Mouse (Mus musculus) cortical plate, adult 2 months (tissue): ENCODE results near the gene St5. TPM values are rescaled to one million over a fixed set of nuclear protein-coding genes. Genes with fewer than 3 reads are reported as not detected.
A peak's percentile ranks its signal among the peaks of the same experiment; 100 is the strongest.

Experiments used
- H3K27ac ChIP-seq: fragments of 200-500 bp; 2 replicates; pipeline ENCODE4 v1.5.1; 2012; ENCODE audit warnings: low read length, control low read depth, inconsistent platforms; ENCODE audit not compliant: insufficient read depth
- H3K4me1 ChIP-seq: fragments of 200-500 bp; 2 replicates; pipeline ENCODE4 v1.6.1; 2011; ENCODE audit warnings: low read length; ENCODE audit not compliant: control insufficient read depth, insufficient read depth
- H3K4me3 ChIP-seq: fragments of 200-500 bp; 2 replicates; pipeline ENCODE4 v1.5.1; 2011; ENCODE audit warnings: mild to moderate bottlenecking, low read length, control low read depth; ENCODE audit not compliant: insufficient read depth
- CTCF ChIP-seq: fragments of 200-500 bp; IDR thresholded peaks from 2 replicates; pipeline ENCODE4 v1.5.1; 2011; ENCODE audit warnings: mild to moderate bottlenecking, control low read depth, low read length; ENCODE audit not compliant: insufficient read depth; ENCODE audit errors: extremely low read depth
- POLR2A ChIP-seq: fragments of 200-500 bp; IDR thresholded peaks from 2 replicates; pipeline ENCODE4 v1.6.1; 2011; ENCODE audit warnings: mild to moderate bottlenecking, low read length, control low read depth; ENCODE audit not compliant: insufficient read depth; ENCODE audit errors: extremely low read depth
- polyA plus RNA-seq: library from polyadenylated mRNA; depleted of rRNA; stranded (reverse); fragments of >200 nt; gene quantifications from 2 replicates; pipeline ENCODE4 v1.2.3, GENCODE M21; 2012

The St5 gene
- polyA plus RNA-seq, 1 experiment, result 18.3 TPM

DNA sequence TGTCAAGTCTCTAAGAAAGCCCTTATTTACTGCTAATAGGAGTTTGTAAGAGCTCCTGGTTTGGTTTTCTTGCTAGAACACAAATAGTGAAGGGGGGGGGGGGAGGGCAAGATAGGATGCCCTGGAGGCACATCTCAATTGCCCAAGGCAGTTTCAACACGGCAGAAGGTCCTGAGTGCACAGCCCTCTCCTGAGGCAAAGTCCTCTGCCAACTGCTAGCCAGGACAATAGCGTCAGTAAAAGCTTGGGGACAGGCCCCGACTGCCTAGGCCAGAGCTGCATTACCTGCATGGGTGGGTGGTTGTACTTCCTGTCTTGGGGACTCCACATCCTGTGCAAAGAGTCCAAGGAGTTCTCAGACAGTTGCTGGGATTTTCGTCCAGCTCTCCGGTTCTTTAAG lies 158.6 kb downstream of the St5 start:
- TF ChIP-seq POLR2A, result no peak
- TF ChIP-seq CTCF, result no peak
- no peak overlapping the region for H3K4me3 ChIP-seq
- no peak overlapping the region for H3K27ac ChIP-seq
- 0 out of 2 replicates have a peak, but pooled peaks cover 4% of the 10 kb centered on the region for H3K4me1 ChIP-seq

DNA sequence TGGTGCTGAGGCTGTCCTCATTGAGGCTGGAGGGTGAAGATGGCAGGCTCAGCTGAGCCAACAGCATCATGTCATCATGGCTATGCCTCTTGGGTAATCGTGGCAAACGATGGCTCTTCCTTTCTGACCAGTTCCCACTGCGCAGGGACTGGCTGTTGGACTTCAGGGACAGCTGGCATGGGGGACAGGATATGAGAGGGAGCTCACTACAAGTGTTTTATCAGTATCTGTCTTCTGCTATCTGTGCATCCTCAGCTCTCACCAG lies 161.1 kb downstream of the St5 start:
- TF ChIP-seq CTCF (no peak), POLR2A (no peak)
- H3K4me3 ChIP-seq, result no peak overlapping the region
- H3K27ac ChIP-seq, result no peak overlapping the region; the same call in 1 of the 2 replicates
- 0 out of 2 replicates have a peak, but pooled peaks cover 4% of the 10 kb centered on the region for H3K4me1 ChIP-seq

- H3K4me1 ChIP-seq, result 0 out of 2 replicates have a peak, but pooled peaks cover 4% of the 10 kb centered on the region
- TF ChIP-seq POLR2A, result no peak
- TF ChIP-seq CTCF, result no peak
- no peak overlapping the region; the same call in 1 of the 2 replicates for H3K27ac ChIP-seq
Observed at GRCm38 (mm10) chr7:109541609-109542363, 161.6 kb downstream of the St5 start.

GRCm38 (mm10) chr7:109540902-109541301 lies 162.5 kb downstream of the St5 start:
- Histone ChIP-seq H3K4me1 (0 out of 2 replicates have a peak, but pooled peaks cover 2% of the 10 kb centered on the region), H3K27ac (no peak overlapping the region), H3K4me3 (no peak overlapping the region)
- no peak for TF ChIP-seq POLR2A
- TF ChIP-seq CTCF, result no peak

More at GRCm38 (mm10) chr7:109541609-109542363, 161.6 kb downstream of the St5 start:
- no peak overlapping the region for H3K4me3 ChIP-seq

DNA sequence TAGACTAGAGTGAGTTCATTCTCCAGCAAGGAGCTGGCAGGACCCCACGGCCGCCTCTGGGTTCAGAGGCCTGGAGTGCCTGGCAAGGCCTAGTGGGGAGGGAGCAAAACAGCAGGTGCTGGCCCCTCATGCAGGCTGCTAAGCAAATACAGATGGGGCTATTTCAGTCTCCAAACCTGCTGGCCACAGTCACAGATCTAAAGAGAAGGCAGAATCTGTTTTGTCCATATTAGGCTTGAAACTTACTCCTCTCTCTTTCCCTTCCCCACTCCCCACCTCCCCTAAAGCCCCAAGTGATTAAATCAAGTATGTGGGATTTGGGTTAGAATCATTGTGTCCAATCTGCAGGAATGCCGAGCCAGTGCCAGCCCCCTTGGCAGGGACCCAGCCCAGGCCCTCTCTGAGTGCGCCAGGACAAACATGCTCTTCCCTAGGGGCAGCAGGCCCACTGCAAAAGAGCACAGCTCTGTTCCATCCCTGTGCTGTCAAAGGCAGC lies 166.9 kb downstream of the St5 start:
- Histone ChIP-seq H3K27ac (peak overlapping the region; percentile 40; the same call in 1 of the 2 replicates), H3K4me3 (no peak overlapping the region), H3K4me1 (no peaks in the 10 kb centered on the region; the same call in 1 of the 2 replicates)
- TF ChIP-seq CTCF (no peak), POLR2A (no peak)

DNA sequence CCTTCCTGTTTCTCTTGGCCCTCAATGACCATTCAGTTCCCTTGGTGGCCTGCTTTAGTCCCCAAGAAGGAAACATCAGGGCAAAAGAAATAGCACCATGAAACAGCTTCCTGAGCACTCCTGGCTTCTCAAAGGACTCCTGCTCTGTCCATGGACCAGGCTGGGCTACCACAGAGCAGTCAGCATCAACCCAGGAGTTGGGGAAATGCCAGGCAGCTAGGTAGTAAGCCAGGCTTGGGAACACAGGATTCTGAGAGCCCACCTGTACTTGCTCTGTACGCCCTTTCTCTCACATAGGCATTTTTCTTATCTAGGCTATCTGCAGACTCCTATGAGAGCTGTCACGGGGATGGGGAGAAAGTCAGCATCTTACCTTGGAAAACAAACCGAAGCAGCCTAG lies 168.5 kb downstream of the St5 start:
- Histone ChIP-seq H3K4me3 (no peak overlapping the region), H3K4me1 (no peaks in the 10 kb centered on the region; the same call in 1 of the 2 replicates), H3K27ac (no peak overlapping the region)
- no peak for TF ChIP-seq CTCF
- no peak for TF ChIP-seq POLR2A

DNA sequence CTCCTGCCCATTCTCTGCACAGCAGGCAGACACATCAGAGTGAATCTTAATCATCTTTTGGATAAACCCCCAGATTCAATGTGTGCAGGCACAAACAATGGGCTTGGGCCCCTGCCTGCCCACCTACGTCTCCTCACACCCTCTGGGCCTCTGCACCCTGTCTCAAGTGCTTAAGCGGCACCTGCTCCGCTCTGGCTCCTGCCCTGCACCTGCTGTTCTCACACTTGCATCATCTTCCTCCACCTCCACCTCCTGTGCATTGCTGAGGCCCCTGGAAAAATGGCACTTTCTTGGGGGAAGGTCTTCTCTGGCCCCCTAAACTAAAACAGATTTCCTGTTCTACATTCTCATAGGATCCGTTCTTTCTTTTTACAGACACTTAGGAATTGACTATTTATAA lies 169.5 kb downstream of the St5 start:
- TF ChIP-seq CTCF (no peak), POLR2A (no peak)

DNA sequence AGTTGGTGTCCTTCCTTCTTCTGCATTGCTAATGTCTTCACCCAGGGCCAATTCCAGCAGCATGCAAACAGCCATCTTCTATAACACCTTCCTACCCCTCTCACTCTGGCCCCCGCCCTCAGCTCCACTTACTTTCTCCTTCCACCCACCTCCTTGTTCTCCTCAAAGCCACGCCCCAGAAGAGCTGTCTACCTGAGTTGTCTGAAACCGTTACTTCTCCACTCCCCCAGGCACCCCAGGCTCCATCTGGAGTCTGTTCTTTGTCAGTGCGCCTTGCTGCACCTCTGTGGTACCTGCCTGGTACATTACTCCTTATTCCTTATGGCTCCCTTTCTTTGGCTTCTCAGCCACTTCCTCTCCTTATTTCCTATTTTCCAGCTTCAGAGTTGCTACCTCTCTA lies 170.3 kb downstream of the St5 start:
- no peaks in the 10 kb centered on the region; the same call in 1 of the 2 replicates for H3K4me1 ChIP-seq
- TF ChIP-seq CTCF (no peak), POLR2A (no peak)
- H3K27ac ChIP-seq, result no peak overlapping the region
- H3K4me3 ChIP-seq, result no peak overlapping the region

More for the DNA sequence above, 169.5 kb downstream of the St5 start:
- H3K27ac ChIP-seq, result no peak overlapping the region
- no peak overlapping the region for H3K4me3 ChIP-seq
- H3K4me1 ChIP-seq, result no peaks in the 10 kb centered on the region; the same call in 1 of the 2 replicates

DNA sequence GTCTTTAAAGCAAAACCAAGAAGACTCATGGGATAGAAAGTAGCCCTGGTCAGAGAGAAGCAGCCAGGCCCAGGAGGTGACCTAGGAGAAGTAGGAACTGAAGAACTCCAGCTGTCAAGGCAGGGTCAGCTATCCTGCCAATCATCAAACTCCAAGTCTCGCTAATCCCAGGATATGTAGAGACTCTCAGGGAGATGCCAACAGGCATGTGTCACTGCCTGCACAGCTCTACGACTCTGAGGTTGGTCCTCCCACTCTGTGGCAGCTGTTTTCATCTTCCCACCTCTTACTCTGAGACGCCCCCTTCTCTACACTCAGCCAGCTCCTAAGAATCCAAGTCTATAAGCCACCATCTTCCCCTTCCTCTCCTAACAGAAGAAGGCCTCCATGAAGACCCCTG lies 170.7 kb downstream of the St5 start:
- no peak overlapping the region for H3K4me3 ChIP-seq
- H3K4me1 ChIP-seq, result no peaks in the 10 kb centered on the region; the same call in 1 of the 2 replicates
- H3K27ac ChIP-seq, result no peak overlapping the region
- no peak for TF ChIP-seq POLR2A
- TF ChIP-seq CTCF, result no peak

DNA sequence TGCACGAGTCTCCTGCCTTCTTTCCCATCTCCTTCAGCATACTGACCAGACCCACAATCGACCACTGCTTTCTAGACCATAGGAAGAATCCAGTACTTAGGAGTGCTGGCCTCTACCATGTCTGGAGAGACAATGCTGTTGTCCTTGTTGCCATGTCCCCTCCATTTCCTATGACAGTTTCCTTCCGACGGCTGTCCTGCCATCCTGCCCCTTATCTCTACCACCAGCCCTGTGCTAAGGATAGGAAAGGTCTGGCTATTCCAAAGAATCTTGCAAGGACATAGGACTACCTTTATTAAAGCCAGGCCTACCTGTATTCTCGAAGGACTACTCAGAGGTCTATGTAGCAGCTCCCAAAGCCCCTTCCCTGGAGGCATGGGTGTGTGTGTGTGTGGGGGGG lies 171.9 kb downstream of the St5 start:
- no peak overlapping the region for H3K27ac ChIP-seq
- TF ChIP-seq POLR2A (no peak), CTCF (no peak)
- no peaks in the 10 kb centered on the region; the same call in 1 of the 2 replicates for H3K4me1 ChIP-seq
- no peak overlapping the region for H3K4me3 ChIP-seq
